Mouse (Mus musculus) C2C12 (cell line): ENCODE measurements at regions not wholly inside any gene's neighbourhood (a gene's known extent, or its start where the extent isn't known, plus 50 kb on each side); places are given as distances from the start of the nearest gene placed in this dataset.

Experiments used
- CTCF ChIP-seq: IDR thresholded peaks from one replicate; pipeline ENCODE4 v1.5.1; 2011; ENCODE audit not compliant: control insufficient read depth, insufficient read depth, insufficient read length
- MAX ChIP-seq: IDR thresholded peaks from one replicate; pipeline ENCODE4 v1.6.1; 2011; ENCODE audit warnings: mild to moderate bottlenecking, control low read depth

GRCm38 (mm10) chr8:27778982-27779381 lies 331.5 kb downstream of the Poteg start:
- no peak for TF ChIP-seq CTCF
- no peak for TF ChIP-seq MAX
